Mouse (Mus musculus): Measurements from ENCODE around the gene Cabin1. TPM values are rescaled to one million over a fixed set of nuclear protein-coding genes. Genes with fewer than 3 reads are reported as not detected.

The Cabin1 gene
- polyA plus RNA-seq, 2 experiments = 11.2 to 13.7 TPM

DNA sequence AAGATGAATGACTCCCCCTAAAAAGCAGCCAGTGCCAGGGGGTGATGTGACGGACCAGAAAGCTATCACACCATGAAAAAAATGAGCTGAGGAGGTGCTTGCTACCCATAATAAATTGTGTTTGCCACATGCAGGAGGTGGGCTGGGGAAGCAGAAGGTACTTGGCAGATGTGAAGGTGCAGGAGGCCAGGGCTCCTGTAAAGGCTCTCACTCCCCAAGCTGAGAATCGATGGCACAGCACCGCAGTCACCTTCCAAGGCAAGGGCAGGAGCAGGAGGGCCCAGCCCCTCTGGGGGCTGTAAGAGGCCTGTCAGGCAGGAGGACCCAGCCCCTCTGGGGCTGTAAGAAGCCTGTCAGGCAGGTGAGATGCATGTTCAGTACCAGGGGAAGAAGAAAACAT is 102.3 kb downstream of the Cabin1 start:
- Histone ChIP-seq H3K4me2 (ENCODE audit: low read depth) (no peak overlapping the region), H3K27me3 (ENCODE audit: control insufficient read depth, insufficient read depth, low read length) (no peaks in the 10 kb centered on the region; the same call in 1 of the 2 replicates), H3K36me3 (replicated peaks; ENCODE audit: control insufficient read depth, insufficient read depth, low read depth) (peaks cover 15% of the 10 kb centered on the region), H3K27ac (no peak overlapping the region), H3K4me1 (replicated peaks; ENCODE audit: control insufficient read depth in 2 of 2, insufficient read depth in 2 of 2, low read length in 1 of 2) (no peaks in the 10 kb centered on the region), H3K9me3 (ENCODE audit: control insufficient read depth, low read length) (no peaks in the 10 kb centered on the region), H3K9ac (replicated peaks) (no peak overlapping the region), H3K4me3 (ENCODE audit: insufficient read depth in 1 of 2, low read depth in 2 of 2, low read length in 2 of 2) (no peak overlapping the region)
- no peak for TF ChIP-seq CTCF (IDR thresholded peaks at IDR 0.05; ENCODE audit: low read depth)
- TF ChIP-seq EP300 (IDR thresholded peaks at IDR 0.05; ENCODE audit: low read depth) = no peak
- WGBS (ENCODE audit: insufficient replicate concordance) = 84% methylated on average over 3 of the region's 3 CpGs
- DNase-seq (ENCODE audit: low read depth in 3 of 3, low spot score in 3 of 3) (no peak), ATAC-seq (ENCODE audit: insufficient read depth) (no peak)

DNA sequence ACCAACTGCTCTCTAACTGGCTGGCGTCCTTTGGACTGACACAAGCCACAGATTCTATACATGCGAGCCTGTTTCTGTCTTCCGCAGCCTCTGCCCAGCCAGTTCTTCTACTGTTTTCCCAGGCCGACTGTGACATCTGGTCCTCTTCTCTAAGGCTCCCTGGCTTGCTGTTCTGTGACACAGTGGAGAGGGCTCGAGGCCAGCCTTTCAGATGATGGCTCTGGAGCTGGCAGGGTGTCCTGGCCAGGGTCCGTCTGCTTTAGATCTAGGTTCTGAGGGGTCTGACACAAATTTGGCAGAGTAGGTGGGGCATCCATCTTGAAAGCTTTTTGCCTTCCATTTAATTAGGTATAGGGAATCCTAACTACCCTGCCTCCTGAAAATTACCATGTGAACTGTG is 102.8 kb downstream of the Cabin1 start:
- no peak overlapping the region for H3K27ac ChIP-seq
- no peak overlapping the region for H3K9ac ChIP-seq (replicated peaks)
- no peaks in the 10 kb centered on the region for H3K27me3 ChIP-seq (ENCODE audit: control insufficient read depth, insufficient read depth, low read length)
- no peaks in the 10 kb centered on the region for H3K4me1 ChIP-seq (replicated peaks; ENCODE audit: control insufficient read depth in 2 of 2, insufficient read depth in 2 of 2, low read length in 1 of 2)
- no peak for TF ChIP-seq CTCF (IDR thresholded peaks at IDR 0.05; ENCODE audit: low read depth)
- no peak for TF ChIP-seq EP300 (IDR thresholded peaks at IDR 0.05; ENCODE audit: low read depth)
- ATAC-seq (ENCODE audit: insufficient read depth) = no peak
- H3K4me2 ChIP-seq (ENCODE audit: low read depth) = no peak overlapping the region
- no peaks in the 10 kb centered on the region for H3K9me3 ChIP-seq (ENCODE audit: control insufficient read depth, low read length)
- H3K36me3 ChIP-seq (replicated peaks; ENCODE audit: control insufficient read depth, insufficient read depth, low read depth) = peaks cover 20% of the 10 kb centered on the region
- WGBS (ENCODE audit: insufficient replicate concordance) = 73% methylated on average over 6 of the region's 6 CpGs
- DNase-seq (ENCODE audit: low read depth in 3 of 3, low spot score in 3 of 3) = no peak
- H3K4me3 ChIP-seq (ENCODE audit: insufficient read depth in 1 of 2, low read depth in 2 of 2, low read length in 2 of 2) = no peak overlapping the region

DNA sequence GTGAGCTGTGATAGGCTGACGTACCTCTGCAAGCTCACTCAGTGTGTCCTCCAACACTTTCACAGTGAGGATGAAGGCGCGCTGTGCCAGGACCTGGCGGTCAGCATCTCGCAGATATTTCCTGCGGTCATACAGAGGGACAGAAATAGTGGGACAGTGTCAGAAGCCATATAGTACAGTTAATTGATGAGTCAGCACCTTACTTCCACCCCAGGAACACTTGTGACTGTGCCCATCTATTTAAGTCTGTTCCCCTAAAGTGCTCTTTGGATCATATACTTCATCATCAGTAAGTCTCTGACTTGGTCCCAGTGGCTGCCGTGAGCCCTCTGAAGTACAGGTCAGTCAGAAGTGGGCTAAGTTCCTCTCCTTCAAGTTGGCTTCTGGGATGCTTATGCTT is 106.4 kb downstream of the Cabin1 start:
- WGBS (ENCODE audit: insufficient replicate concordance) = 91% methylated on average over 7 of the region's 7 CpGs

DNA sequence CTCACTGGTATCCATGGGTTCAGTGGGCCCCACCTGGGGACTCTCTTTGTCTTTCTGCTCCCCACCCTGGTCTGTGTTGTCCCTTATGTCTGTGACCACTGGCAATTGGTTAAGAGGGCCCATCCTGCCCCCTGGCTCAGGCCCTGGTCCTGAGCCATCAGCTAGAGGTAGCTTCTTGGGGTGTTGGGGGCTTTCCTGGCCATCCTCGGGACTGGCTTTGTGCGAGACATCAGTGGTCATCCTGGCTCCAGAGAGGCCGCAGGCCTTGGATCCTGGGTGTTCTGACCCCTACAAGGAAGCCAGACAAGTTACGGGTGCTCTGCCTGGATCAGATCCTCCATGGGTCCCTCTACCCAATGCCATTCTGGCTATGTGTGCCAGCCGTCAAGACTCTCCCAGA is 107.0 kb downstream of the Cabin1 start:
- Histone ChIP-seq H3K4me2 (ENCODE audit: low read depth) (no peak overlapping the region), H3K4me1 (replicated peaks; ENCODE audit: control insufficient read depth in 2 of 2, insufficient read depth in 2 of 2, low read length in 1 of 2) (no peaks in the 10 kb centered on the region), H3K27me3 (ENCODE audit: control insufficient read depth, insufficient read depth, low read length) (no peaks in the 10 kb centered on the region), H3K36me3 (replicated peaks; ENCODE audit: control insufficient read depth, insufficient read depth, low read depth) (peaks cover 40% of the 10 kb centered on the region), H3K9me3 (ENCODE audit: control insufficient read depth, low read length) (no peaks in the 10 kb centered on the region), H3K27ac (no peak overlapping the region), H3K9ac (replicated peaks) (no peak overlapping the region), H3K4me3 (ENCODE audit: insufficient read depth in 1 of 2, low read depth in 2 of 2, low read length in 2 of 2) (no peak overlapping the region)
- no peak for TF ChIP-seq EP300 (IDR thresholded peaks at IDR 0.05; ENCODE audit: low read depth)
- no peak for TF ChIP-seq CTCF (IDR thresholded peaks at IDR 0.05; ENCODE audit: low read depth)
- DNase-seq (ENCODE audit: low read depth in 3 of 3, low spot score in 3 of 3) = no peak
- WGBS (ENCODE audit: insufficient replicate concordance) = 87% methylated on average over 5 of the region's 5 CpGs
- ATAC-seq (ENCODE audit: insufficient read depth) = no peak

More for the DNA sequence above, 106.4 kb downstream of the Cabin1 start:
- Histone ChIP-seq H3K4me1 (replicated peaks; ENCODE audit: control insufficient read depth in 2 of 2, insufficient read depth in 2 of 2, low read length in 1 of 2) (no peaks in the 10 kb centered on the region), H3K27me3 (ENCODE audit: control insufficient read depth, insufficient read depth, low read length) (no peaks in the 10 kb centered on the region), H3K36me3 (replicated peaks; ENCODE audit: control insufficient read depth, insufficient read depth, low read depth) (peaks cover 35% of the 10 kb centered on the region), H3K9me3 (ENCODE audit: control insufficient read depth, low read length) (no peaks in the 10 kb centered on the region), H3K4me3 (ENCODE audit: insufficient read depth in 1 of 2, low read depth in 2 of 2, low read length in 2 of 2) (no peak overlapping the region), H3K9ac (replicated peaks) (no peak overlapping the region), H3K4me2 (ENCODE audit: low read depth) (no peak overlapping the region), H3K27ac (no peak overlapping the region)
- DNase-seq (ENCODE audit: low read depth in 3 of 3, low spot score in 3 of 3) = no peak
- TF ChIP-seq CTCF (IDR thresholded peaks at IDR 0.05; ENCODE audit: low read depth) (no peak), EP300 (IDR thresholded peaks at IDR 0.05; ENCODE audit: low read depth) (no peak)
- no peak for ATAC-seq (ENCODE audit: insufficient read depth)

DNA sequence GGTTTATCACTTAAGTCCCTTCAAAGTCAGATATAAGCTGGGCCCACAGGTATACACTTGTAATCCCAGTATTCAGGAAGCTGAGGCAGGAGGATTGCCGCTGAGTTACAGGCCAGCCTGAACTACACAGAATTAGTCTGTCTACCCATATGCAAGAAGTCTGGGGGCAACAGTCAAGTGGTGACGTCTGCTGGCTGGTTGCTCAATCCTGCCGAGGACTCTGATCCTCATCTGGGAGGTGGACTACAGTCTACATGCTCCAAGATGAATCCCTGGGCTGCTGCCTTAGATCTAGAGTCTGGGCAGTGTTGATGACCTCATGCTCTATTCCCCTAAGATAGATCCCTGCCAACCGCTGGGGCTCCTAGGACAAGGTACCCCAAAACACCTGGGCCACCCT is 110.1 kb downstream of the Cabin1 start:
- Histone ChIP-seq H3K27ac (no peak overlapping the region), H3K4me1 (replicated peaks; ENCODE audit: control insufficient read depth in 2 of 2, insufficient read depth in 2 of 2, low read length in 1 of 2) (no peaks in the 10 kb centered on the region), H3K36me3 (replicated peaks; ENCODE audit: control insufficient read depth, insufficient read depth, low read depth) (peaks cover 35% of the 10 kb centered on the region), H3K4me2 (ENCODE audit: low read depth) (no peak overlapping the region), H3K9ac (replicated peaks) (no peak overlapping the region), H3K9me3 (ENCODE audit: control insufficient read depth, low read length) (no peaks in the 10 kb centered on the region), H3K27me3 (ENCODE audit: control insufficient read depth, insufficient read depth, low read length) (no peaks in the 10 kb centered on the region), H3K4me3 (ENCODE audit: insufficient read depth in 1 of 2, low read depth in 2 of 2, low read length in 2 of 2) (no peak overlapping the region)
- TF ChIP-seq EP300 (IDR thresholded peaks at IDR 0.05; ENCODE audit: low read depth) = no peak
- TF ChIP-seq CTCF (IDR thresholded peaks at IDR 0.05; ENCODE audit: low read depth) = no peak
- 73% methylated on average over 4 of the region's 4 CpGs for WGBS (ENCODE audit: insufficient replicate concordance)
- no peak for ATAC-seq (ENCODE audit: insufficient read depth)
- DNase-seq (ENCODE audit: low read depth in 3 of 3, low spot score in 3 of 3) = no peak
